Mouse (Mus musculus) gastrocnemius, postnatal 25 days (tissue): ENCODE results near the gene Plekhg4. TPM values are rescaled to one million over a fixed set of nuclear protein-coding genes. Genes with fewer than 3 reads are reported as not detected.

Experiments used
- DNase-seq: peaks from one replicate; pipeline ENCODE4 v3.0.0; 2022
- total RNA-seq, 2 experiments: library from RNA; stranded (reverse); gene quantifications; 1 replicate in 1 of 2; 2 replicates in 1 of 2; pipeline ENCODE4 v1.2.3; 2021

Plekhg4 gene
- total RNA-seq, 2 experiments from 2014 or later = 0.11 TPM; not detected in 1

DNA sequence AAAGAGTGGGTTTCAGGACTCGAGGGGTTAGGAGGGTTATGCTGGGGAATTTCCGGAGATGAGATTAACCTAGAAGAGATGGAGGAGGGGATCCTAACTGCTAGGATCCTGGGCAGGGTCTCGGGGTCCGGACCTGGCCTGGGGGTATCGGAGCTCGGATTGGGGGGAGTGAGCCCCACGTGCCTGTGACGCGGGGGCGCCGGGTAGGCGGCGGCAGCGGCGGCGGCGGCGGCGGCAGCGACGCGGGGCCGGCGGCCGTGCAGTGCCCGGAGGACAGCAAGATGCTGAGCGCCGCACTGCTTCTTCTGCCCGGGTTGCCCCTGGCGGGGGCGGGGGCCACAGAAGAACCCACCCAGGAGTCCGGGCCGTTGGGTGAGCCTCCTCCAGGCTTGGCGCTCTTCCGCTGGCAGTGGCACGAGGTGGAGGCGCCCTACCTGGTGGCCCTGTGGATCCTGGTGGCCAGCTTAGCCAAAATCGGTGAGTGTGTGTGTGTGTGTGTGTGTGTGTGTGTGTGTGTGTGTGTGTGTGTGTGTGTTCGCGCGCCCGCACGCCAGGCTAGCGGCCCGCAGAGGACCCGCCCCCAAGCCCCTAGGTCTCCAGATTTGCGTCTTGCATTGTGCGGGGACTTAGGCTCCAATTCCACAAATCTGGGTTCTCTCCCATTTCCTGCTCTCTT, 23.8 kb upstream of the Plekhg4 start:
- no peak for DNase-seq

DNA sequence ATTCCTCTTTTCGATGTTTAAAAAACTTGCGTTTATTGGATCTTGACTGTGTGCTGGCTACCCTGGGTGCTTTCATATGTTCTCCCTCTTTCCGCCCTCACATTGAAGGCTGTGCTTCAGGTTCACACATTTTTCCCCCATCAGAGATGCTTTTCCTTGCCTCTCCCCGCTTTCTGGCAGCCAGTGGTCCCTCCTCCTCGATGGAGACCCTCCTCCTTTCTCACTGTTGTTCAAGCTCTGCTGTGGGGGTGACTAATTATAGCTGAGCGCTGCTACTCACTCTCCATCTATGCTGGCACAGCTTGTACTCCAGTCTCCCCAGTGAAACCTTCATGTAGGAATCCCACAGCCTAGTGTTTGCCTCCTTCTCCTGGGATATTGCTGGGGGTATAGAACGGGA, 22.9 kb upstream of the Plekhg4 start:
- DNase-seq = no peak

DNA sequence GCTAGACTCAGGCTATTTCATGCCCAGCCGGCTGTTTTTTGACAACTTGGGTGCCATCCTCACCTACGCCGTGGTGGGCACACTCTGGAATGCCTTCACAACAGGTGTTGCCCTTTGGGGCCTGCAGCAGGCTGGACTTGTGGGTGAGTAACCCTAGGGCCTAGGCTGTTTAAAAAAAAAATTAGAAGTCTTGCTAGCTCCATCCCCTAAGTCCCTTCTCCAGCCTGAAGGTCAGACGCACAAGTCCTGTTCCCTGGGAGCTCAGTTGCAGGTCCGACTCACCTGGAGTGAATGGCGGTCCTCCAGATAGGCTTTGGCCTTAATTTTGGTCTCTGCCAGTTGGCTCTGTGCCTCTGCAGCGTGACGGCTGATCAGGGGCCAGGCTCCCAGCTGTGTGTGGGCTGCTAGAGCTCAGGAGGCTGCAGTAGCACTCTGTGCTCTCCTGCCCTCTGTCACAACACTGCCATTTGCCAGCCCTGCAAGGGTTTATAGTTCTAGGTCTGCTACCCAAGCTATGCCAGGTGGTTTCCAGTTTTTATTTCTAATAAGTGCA, 19.4 kb upstream of the Plekhg4 start:
- no peak for DNase-seq

- DNase-seq = no peak
Observed at GRCm38 (mm10) chr8:105354549-105354948, 18.5 kb upstream of the Plekhg4 start.

DNA sequence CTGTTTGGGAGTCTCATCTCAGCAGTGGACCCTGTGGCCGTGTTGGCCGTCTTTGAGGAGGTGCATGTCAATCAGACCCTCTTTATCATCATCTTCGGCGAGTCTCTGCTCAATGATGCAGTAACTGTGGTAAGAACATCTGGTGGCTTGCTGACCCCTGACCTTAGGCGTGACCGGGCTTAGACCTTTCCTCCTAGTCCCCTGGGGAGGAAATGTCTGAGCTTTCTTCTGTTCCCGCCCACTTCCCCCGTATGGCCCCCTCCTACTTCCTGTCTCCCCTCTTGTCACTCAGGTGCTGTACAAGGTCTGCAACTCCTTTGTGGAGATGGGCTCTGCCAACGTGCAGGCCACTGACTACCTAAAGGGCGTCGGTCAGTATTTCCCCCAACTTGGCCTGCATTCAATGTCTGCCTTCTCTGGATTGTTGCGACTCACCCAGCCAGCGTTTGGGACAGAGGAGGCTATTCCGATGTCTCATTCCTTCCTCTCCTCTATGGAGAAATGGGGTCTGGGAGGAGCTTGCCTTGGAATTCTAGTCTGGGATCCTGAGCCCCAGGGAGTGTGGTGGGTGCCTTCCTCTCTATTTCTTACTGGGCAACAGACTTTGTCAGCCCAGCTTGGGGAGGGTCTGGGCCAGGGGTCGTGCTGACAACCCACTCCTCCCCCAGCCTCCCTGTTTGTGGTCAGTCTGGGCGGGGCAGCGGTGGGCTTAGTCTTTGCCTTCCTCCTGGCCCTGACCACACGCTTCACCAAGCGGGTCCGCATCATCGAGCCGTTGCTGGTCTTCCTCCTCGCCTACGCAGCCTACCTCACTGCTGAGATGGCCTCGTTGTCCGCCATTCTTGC, 17.7 kb upstream of the Plekhg4 start:
- DNase-seq = no peak

DNA sequence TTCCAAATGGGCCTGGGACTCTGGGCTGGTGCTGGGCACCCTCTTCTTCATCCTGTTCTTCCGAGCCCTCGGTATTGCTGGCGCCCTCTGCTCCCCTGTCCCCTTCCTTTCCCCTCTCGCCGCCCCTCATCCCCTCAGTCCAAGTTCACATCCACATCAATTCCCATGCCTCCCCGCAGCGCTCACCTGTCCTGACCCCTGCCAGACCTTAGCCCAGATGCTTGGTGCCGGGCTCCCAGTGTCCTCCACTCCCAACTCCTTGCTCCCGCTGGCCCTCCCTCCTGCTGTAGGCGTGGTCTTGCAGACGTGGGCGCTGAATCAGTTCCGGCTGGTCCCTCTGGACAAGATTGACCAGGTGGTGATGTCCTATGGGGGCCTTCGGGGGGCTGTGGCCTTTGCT, 16.4 kb upstream of the Plekhg4 start:
- no peak for DNase-seq

DNA sequence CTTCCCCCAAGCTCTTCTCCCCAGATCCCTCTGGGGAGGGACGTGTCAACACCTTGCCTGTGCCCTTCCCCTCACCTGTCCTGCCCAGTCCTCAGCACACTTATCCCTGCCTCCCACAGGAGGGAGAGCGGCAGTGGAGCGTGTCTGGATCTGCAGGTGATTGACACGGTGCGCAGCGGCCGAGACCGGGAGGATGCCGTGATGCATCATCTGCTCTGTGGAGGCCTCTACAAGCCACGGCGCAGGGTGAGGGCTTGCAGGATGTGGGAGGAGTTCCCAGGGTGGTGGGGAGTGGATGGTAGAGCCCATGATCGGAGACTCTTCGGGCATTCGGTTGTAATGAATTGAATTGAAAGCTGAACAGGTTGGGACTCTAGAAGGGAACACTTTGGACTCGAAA, 13.9 kb upstream of the Plekhg4 start:
- no peak for DNase-seq

GRCm38 (mm10) chr8:105359646-105360045, 13.4 kb upstream of the Plekhg4 start:
- DNase-seq = no peak

- no peak for DNase-seq
Observed at GRCm38 (mm10) chr8:105361751-105362702, 11.0 kb upstream of the Plekhg4 start.

GRCm38 (mm10) chr8:105367107-105367506, 6.0 kb upstream of the Plekhg4 start:
- no peak for DNase-seq

GRCm38 (mm10) chr8:105372473-105372872, 601 bp upstream of the Plekhg4 start:
- DNase-seq = no peak

DNA sequence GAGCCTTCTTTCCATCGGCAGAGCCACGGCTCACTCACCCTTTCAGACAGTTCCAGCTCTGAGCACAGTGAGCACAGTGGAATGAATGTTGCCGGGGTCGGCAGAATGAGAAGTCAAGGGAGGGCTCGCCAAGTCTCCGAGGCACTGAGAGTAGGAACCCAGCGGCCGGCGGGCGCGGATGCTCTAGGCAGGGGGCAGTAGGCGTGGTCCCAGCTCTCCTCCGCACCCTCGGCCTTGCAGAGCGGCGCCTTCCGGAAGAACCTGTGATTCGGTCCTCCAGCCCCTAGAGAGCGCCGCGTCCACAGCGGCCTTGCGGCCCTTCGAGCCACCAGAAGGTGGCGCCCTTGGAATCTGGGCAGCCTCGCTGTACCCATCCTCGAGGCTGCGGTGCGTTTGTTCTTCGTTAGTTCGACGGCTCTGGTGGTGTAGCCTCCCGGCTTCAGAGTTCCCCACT, 1.5 kb downstream of the Plekhg4 start:
- DNase-seq = no peak

- DNase-seq = no peak
Observed at GRCm38 (mm10) chr8:105378673-105379072, 5.6 kb downstream of the Plekhg4 start.

- no peak for DNase-seq
Observed at GRCm38 (mm10) chr8:105380308-105380707, 7.2 kb downstream of the Plekhg4 start.

DNA sequence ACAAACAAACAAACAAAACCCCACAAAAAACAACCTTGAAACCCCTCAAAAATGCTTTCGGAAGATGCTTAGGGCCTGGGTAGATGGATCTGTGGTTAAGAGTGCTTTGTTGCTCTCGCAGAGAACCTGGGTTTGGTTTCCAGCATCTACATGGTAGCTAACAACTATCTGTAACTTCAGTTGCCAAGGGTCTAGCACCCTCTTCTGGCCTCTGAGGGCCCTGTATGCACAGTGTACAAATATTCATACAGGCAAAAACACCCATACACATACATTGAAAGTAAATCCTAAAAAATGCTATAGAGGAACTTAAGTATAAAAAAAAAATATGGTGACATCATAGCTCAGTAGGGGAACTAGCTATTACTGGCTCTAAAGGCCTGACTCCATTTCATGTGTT, 11.0 kb downstream of the Plekhg4 start:
- no peak for DNase-seq

DNA sequence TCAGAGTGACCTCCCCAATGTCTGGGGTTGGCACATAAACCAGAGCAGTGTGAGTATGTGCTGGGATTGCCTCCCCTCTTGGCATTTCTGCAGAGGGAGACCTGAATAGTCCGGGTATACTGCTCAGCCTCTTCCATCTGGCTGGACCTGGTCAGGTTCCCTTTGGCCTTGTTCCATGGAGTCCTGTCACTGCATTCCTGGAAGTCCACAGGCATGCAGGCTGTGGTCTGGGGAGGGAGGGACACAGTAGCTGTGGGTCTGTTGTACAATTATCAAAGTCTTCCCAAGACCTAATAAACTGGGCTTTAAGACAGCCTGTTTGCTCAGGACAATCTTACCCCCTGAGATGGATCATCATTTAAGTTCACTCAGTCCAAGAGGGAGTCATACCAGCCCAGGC, 14.1 kb downstream of the Plekhg4 start:
- no peak for DNase-seq

- DNase-seq = peak; percentile 50
Observed at GRCm38 (mm10) chr8:105389096-105389495, 16.0 kb downstream of the Plekhg4 start.

GRCm38 (mm10) chr8:105393089-105393787, 20.2 kb downstream of the Plekhg4 start:
- DNase-seq = no peak

DNA sequence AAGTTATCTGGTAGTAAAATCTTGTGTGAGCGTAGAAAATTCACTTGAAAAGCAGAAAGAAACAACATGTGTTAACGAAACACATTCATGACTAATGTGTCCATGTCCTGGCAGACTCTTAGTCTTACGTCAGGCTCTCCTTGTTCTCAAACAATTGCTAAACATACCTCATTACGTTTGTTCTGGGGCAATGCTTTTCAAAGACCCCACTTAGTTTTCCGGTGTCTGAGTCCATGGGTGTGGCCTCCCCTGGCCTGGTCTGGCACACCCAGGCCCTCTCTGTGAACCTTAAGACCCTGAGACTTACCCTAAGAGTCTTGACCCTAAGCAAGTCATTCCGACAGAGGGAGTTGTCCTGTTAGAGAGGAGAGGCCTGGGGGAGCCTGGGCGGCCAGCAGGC, 20.8 kb downstream of the Plekhg4 start:
- no peak for DNase-seq

- no peak for DNase-seq
Observed at GRCm38 (mm10) chr8:105397747-105398146, 24.7 kb downstream of the Plekhg4 start.

DNA sequence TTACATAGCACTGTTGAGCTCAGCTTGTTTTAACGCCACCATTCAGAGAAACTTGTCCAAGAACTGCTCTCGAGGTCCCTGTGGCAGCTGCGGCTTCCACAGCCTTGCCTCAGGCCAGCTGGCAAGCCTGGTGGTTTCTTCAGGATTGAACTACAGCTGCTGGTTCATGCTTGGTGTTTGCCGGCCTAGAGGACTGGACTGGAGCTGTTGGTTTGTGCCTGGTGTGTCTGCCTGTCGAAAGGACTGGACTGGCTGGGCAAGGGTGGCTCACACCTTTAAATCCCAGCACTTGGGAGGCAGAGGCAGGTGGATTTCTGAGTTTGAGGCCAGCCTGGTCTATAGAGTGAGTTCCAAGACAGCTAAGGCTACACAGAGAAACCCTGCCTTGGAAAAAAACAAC, 26.9 kb downstream of the Plekhg4 start:
- no peak for DNase-seq
